Mouse (Mus musculus): ENCODE measurements around the gene Gm20458.

The Gm20458 gene

DNA sequence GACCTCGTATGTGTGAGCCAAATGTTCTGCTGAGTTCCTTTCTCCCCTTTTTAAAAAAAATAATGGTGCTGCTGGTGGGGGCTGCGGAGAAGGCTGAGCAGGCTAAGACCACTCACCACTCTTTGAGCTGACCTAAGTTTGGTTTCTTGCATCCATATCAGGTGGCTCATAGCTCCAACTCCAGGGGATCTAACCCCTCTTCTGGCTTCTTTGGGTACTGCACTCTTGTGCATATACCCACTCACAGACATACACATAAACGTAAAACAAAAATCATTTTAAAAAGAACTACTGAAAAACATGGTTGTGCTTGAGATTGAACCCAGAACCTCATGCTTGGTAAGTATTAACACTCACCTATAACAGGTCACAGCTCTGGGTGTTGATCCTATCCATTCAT is 44.2 kb downstream of the Gm20458 start:
- DNase-seq (ENCODE audit: extremely low spot score), result no peak

DNA sequence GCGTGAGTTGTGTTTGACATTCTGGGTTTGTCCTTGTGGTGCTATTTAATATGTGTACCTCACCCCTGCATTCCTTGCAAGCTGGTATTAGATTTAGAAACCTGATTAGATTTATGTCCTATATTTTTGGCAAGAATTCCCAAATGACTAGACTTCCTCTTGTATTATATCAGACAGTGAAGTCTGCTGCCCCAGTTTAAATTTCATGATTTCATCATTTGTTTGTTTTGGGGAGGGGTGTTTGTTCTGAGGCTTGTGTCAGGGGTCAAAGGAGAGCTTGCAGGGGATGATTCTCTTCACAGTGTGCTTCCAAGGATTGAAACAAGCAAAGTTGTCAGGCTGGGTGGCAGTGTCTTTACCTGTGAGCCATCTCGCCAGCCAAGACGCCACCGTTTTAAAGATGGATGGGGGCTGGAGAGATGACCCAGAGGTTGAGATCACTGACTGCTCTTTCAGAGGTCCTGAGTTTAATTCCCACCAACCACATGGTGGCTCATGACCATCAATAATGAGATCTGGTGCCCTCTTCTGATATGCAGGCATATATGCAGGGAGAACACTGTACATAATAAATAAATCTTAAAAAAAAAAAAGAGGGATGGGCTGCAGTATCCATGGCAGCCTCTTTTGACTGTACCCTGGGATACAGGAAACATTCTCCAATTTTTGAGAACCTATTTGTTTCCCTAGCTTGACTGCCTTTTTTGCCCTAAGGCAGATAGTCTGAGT is 45.0 kb downstream of the Gm20458 start:
- no peak for DNase-seq (ENCODE audit: extremely low spot score)

DNA sequence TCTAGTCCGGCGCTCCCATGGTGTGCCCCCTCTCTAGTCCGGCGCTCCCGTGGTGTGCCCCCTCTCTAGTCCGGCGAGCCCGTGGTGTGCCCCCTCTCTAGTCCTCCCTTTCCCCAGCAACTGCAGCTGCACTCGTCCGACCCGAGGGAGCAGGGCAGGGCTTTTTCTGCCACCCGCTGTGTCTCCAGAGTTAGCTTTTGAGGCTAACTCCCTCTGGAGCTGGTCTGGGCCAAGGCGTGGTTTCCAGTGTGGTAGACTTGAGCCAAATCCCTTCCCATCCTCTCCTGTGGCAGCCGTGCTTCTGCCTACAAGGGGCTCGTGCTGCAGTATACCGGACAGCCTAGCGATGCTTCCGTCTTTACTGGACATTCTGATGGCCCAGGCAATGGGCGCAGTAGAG is 47.0 kb downstream of the Gm20458 start:
- no peak for DNase-seq (ENCODE audit: extremely low spot score)

DNA sequence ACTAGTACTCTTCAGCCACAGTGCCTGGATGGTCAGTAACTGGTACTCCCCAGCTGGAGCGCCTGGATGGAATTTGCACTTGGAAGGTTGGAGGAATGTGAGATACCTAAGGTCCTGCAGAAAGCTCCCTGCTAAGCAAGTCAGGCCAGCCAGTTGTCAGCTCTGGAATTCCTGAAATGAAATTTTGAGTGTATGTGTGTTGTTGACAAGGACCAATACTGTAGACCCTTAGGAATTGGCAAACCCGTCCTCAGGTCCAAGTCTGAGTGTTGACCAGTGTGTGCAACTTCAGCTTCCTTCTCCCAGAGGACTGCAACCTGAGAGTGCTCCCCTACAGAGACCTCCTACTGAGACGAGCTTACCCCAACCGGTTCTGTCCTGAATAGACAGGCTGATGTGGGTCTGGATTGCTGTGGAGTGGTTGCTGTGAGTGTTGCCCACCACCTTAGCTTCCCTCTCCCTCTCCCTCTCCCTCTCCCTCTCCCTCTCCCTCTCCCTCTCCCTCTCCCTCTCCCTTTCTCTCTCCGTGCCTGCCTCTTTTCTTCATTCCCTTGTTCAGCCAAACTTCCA is 49.9 kb downstream of the Gm20458 start:
- no peak for DNase-seq (ENCODE audit: extremely low spot score)

DNA sequence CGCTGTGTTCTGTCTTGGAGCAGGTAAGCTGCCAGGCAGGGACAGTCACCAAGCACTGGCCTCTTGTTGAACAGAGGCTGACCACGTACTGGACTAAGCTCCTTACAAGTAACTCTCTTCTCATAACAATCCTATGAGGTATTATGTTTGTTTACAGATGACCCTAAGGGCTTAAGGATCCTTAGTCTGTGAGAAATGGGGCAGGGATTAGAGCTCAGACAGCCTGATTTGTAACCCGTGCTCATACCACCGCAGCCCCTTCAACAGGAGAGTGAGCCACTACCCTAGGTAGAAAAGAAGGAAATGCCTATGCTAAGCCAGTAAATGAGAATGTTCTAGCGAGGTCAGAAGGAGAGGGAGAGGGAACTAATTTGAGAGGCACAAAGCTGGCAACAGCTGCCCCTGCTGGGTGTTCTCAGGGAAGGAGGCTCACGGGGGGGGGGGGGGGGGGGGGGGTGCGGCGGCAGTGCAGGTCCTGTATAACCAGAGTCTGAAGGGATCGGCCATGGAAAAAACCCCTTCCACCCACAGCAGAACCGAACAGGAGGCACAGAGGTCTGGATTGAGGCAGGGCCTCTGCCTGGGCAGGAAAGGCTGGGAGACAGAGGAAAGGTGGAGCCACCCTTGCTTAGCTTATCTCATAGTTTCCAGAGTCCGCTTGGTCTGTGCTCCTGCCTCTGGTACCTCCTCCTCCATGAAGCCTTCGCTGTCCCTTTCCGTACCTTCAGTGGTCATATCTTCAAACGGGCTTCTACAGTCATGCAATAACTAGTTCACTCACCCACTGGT is 51.5 kb downstream of the Gm20458 start:
- no peak for DNase-seq (ENCODE audit: extremely low spot score)

DNA sequence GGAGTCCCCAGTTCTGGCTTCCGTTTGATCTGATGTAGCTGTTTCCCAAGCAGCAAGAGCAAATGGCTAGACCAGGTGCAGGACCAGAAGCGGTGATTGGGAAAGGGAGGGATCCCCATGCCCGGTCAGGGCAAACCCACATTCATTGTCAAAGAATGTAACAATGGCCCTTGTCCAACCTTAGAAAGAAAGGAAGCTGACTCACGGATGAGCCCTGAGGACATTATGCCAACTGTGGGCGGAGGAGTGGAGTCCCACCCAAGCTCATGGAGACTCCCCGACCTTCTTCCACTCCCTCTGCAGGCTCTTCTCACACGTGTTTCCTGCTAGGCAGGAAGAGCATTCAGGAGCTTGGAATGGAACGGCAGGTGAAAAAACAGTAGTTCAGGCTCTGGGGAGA is 52.6 kb downstream of the Gm20458 start:
- DNase-seq (ENCODE audit: extremely low spot score), result no peak

DNA sequence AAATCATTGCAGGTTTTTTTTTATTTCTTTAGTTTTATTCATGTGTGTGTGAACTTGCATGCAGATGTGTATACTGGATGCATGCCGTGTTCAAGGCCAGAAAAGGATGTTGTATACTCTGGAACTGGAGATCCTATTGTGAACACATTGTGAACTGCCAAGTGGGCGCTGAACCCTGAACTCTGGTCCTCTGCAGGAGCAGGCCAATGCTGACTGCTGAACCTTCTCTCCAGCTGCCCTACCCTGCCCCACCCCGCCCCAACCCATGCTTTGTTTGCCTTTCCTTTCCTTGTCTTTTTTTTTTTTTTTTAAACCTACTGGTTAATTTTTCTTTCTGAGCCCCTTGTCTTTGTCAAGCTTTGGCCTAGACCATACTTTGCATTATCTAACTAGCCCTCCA is 54.1 kb downstream of the Gm20458 start:
- DNase-seq (ENCODE audit: extremely low spot score), result no peak

DNA sequence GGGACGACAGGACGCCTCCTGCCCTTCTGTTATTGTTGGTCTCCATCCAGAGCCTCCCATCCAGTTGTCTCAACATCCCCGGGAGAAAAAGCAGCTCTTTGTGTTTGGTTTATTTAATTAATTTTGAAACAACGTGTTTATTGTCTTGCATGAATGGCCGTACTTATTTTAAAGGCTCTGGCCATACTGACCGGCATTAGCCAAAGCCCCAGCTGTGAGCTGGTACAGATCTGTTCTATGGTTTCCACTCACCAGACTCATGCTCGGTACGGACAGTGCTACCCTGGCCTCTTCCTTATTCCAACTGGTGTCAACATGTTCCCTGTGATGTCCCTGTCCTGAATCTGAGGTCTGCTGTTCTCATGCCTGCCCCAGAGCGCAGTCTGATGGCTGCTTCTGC is 55.1 kb downstream of the Gm20458 start:
- DNase-seq (ENCODE audit: extremely low spot score), result no peak

DNA sequence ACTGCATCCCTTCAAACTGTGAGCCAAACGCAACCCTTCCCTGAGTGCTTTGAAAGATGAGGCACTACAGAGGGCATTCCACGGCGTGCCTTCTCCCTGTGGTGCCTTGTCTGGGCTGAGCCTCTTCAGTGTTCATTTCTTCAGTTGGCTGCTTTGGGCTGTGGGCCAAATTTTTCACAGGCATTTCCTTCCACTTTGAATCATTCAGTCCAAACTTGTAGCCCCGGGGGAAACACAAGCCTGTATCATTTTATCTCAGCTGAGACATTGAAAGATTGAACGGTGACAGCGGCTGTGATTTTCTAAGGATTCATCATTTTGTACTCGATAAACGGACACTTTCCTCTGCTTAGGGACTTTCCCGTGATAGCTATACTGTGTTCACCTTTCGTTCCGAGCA is 55.8 kb downstream of the Gm20458 start:
- no peak for DNase-seq (ENCODE audit: extremely low spot score)

DNA sequence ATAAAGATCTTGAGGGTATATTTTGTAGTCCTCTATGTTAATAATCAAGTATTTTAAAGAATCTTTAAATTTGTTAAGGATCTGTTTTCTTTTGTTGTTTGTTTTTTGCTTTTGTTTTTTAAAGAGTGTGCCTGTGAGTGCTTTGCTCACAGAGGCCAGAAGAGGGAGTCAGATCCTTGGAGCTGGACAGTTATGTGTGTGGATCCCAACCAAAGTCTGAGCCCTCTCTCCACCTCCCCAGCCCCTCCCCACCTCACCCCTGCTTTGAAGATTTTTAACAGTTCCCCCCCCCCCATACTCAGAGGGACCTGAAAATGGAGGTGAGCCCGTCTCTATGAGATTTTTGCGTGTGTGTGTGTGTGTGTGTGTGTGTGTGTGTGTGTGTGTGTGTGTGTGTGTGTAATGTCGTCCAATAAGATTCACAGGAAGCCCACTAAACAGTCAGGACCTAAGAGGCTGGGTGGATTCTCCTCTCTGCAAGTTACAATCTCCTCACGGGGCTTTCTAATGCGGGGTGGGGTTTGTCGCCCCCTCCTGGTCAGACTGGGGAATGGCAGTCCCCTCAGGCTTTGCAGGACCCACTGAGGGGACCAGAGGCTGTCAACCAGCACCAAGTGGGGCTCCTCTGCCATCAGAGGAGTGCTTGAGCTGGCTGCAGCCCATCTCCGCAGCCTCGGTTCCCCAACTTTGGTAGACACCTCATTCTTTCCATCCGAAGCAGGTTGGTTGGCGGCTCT is 56.9 kb downstream of the Gm20458 start:
- peak; percentile 71 for DNase-seq (ENCODE audit: extremely low spot score)

DNA sequence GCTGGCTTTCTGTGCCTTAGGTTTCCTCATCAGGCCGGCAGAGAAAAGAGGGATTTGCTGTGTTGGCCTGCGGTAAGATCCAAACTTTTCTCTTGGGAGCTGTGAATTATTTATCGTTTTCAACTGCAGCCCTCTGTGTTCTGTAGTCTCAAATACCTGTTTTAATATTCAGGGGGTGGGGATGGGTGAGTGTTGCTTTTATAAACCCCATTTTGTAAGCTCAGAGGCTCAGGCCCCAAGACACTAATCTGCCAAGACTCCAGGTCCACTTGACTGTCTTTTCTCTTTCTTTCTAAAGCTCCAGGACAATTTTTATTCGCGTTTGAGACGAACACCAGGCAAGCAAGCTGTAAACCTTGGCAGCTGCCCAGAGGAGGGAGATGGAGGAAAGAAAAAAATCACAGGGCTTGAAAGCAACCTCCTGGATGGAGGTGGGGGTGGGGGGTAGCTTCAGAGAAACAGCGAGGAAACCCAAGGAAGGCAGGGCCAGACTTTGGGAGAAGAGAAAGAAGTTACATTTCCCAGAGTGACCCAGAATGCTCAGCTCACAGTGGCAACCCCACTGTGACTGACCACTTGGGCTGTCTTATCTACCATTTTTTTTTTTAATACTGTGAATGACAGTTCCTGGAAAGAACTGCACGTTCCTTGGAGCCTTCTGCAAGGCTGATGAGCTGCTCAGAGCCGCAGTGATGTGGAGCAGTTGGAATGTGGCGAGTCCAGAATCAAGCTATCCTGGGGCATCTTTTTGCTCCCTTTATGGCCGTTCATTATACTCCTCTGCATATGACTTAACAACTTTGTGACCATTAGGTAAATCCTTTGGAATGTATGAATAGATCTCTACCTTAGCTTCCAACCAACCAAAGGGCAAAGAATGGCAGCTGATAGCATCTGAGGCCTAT is 57.8 kb downstream of the Gm20458 start:
- no peak for DNase-seq (ENCODE audit: extremely low spot score)

DNA sequence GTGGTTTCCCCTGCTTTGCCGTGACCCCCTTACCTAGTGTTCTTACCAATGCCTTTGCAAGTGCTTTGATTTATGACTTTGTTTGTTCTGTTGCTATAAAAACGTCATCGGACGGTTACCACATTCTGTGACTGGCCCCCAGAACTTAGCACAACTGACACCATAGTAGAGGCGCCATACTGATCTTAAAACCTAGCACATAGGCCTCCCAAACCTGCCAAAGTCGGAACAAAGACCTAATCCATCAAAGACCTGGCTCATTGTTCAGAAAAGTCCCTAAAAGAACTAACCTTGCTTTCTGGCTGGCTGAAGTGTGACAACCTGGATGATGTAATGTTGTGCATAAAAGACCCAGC is 58.4 kb downstream of the Gm20458 start:
- no peak for DNase-seq (ENCODE audit: extremely low spot score)

DNA sequence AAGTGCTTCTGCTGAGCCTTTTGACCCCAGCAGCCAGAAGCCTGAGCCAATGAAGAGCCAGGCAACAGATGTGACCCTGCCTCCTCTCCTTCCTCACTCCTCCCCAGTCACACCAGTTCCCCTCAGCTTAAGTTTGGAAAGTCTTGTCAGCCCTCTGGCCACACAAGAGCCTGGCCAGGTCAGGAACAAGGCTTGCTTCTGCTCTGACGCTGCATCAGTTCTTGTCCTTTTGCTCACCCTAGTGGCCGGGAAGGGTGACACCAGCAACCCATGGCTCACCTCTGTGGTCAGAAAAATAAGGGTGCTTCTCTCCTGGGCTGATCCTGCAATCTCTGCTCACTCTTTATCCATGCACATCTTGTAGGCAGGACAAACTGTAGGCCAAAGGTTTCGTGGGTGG is 60.0 kb downstream of the Gm20458 start:
- peak; percentile 51 for DNase-seq (ENCODE audit: extremely low spot score)

DNA sequence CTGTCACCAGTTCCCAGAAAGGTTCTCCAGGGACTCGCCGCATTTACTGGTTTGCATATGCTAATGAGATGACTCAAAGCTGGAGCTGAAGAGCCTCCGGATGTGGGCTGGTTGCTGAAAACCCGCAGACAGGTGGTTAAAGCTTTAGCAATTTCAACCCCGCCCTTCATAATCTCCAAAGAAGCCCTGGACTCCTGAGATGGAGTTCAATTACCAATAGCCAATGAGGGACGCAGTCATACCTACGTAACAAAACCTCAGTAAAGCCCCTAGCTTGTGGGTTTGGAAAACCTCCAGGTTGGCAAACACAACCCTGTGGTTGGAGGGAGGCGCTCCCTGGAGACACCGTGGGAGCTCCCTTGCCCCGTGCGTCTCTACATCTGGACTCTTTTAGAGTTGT is 61.1 kb downstream of the Gm20458 start:
- no peak for DNase-seq (ENCODE audit: extremely low spot score)

DNA sequence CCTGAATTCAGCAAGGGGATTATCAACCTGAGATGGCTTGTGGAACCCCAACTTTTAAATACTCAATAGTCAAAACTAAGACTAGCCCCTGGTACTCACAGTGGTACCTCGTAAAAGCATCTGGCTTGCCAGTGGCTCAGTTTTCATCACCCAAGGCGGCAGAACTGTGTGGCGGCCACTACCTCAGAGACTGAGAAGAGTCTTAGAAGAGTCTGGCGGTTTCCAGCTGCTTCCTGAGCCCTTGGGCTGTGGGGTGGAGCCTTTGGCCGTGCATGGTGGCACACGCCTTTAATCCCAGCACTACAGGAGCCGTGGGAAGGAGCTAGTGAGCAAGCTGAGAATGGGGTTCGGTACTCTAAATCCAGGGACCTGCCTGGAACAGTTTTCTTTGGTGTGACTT is 61.5 kb downstream of the Gm20458 start:
- DNase-seq (ENCODE audit: extremely low spot score), result no peak

DNA sequence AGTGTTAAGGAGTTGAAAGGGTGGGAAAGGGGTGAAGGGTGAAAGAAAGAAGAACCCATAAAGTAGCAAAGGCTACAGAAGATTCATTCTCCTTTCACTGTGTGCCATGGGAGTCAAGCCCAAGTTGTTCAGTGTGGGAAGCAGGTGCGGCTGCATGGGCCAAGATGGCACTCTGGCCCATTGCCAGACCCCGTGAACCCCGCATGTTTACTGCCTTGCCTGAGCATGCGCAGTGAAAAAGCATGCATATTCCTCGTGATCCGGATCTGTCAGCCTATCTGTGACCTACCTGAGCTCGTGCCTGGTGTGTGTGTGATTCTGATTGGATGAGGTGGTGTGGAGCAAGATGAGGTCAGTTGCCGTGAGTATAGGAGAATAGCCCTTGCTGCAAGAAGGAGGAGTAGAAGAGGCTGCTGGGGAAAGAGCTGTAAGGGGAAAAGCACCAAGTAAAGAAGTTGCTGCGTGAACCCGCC is 62.6 kb downstream of the Gm20458 start:
- DNase-seq (ENCODE audit: extremely low spot score), result no peak

DNA sequence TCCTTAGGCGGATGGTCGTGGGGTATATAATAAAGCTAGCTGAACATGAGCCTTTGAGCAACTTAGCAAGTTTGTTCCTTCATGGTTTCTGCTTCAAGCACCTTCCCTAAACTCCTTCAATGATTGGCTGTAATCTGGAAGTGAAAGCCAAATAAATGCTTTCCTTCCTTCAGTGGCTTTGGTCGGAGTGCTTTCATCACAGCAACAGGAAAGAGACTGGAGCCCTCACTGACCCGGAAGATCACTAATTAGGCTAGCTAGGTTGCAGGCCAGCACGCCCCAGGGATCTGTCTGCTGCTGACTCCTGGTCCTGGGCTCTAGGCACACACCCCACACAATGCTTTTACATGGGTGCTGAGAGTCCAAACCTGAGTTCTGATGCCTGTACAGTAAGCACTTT is 67.8 kb downstream of the Gm20458 start:
- no peak for DNase-seq (ENCODE audit: extremely low spot score)

DNA sequence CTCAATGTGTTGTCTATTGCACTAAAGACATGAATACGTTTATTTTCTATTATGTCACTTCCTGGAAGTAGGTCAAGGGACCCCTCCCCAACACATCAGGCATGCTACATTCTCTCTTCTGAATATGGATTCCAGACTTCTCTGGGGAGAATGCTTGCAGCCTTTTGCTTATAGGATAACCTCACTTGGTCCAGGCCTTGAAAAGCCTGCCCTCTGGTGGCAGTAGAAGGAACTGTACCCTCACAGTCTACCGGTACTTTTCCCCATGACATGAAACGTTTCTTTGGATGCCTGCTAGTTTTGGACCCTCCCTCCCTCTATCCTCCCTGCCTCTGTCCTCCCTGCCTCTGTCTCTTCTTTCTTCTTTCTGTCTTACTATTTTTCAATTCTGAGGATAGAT is 70.4 kb downstream of the Gm20458 start:
- peak; percentile 59 for DNase-seq (ENCODE audit: extremely low spot score)

DNA sequence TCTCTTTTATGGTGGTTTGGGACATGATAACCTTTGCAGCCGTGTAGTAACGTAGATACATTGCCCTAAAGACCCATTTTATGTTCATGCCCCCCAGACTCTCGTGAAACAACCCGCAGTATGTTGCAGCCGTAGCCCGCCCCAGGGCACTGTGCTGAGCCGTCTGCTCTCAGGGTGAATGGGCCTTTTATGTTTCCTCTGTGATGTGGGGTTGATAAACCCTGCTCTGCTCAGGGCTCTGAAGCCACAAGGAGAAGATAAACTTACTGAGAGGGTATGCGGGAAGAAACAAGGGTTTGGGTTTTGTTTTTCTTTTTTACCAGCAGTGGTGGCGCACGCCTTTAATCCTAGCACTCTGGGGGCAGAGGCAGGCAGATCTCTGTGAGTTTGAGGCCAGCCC is 73.5 kb downstream of the Gm20458 start:
- DNase-seq (ENCODE audit: extremely low spot score), result no peak

DNA sequence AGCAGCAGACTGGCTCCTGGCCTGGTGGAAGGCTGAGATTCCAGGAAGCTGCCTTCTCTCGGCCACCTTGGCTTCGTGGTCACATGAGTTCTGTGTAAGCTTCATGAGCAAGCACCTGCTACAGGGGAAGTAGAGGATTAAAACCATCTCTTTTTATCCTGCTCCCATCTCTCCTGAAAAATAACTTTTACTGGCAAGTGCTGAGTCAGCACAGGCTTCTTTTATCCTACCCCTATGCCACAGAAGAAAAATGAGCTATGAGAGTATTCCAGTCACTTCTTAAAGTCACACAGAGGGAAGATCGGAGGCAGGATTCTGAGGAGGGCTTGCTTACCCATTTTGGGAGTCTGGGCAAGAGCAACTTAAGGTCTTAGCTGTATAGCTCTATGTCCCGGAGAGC is 76.2 kb downstream of the Gm20458 start:
- DNase-seq (ENCODE audit: extremely low spot score), result no peak

Measured in embryo, embryonic 9.5 days (tissue).